16 mouse cellular contexts compared by ENCODE assay signal in the genomic region with DNA sequence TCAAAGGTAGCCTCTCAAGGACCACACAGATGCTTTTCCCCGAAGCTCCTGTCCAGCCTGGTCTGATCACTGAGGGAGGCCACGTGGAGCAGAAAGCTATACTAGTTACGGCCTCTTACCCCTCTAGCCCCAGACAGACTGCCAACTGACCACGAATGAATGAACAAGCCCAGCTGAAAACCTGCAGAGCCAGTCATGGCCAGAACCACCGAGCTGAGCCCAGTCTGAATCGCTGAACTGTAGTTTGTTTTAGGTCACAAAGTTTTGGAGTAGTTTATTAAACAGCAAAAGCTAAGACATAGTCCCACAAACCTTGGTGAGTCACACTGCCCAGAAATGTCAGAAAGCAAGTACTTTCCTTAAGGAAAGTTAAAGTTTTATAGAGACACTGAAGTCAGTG. TPM values are rescaled to one million over a fixed set of nuclear protein-coding genes. Genes with fewer than 3 reads are reported as not detected.
A peak's percentile ranks its signal among the peaks of the same experiment; 100 is the strongest.
DNase-seq lines count a peak whose midpoint lies in the region.
"Had no signal": no experiment of that assay in that cellular context is flagged by ENCODE, and none has a peak within 500 bp of the region (broad histone marks: within the 10 kb centered on the region; RNA-seq: fewer than 3 reads in every experiment).

No protein-coding gene starts in this region.

- peak; percentile 45 for DNase-seq in urinary bladder, postnatal 14 days (ENCODE audit: low spot score)
- DNase-seq in urinary bladder, postnatal 10 days (ENCODE audit: low spot score) = no peak
- peak; percentile 95 for DNase-seq in kidney, adult 9 months
- peak; percentile 90 for DNase-seq in kidney, postnatal 14 days
- no peak for DNase-seq in adrenal gland, postnatal 25 days
- DNase-seq in embryo, embryonic 10.5 days (ENCODE audit: low spot score) = no peak
- DNase-seq in cerebellum, adult 9-10 months = no peak
- DNase-seq: adrenal gland, adult 8-10 months; cerebellum, adult 18-20 months; gastrocnemius, postnatal 25 days; heart, adult 18-20 months; heart, postnatal 10 days; left cerebral cortex, postnatal 4 days; lung, postnatal 4 days; right cerebral cortex, postnatal 4 days; thymus, postnatal 25 days had no signal

RNA-seq across cellular contexts. Expression of a gene that starts 45.0 kb away (rescaled TPM):
- total RNA-seq in adrenal gland, postnatal 25 days (2021) = 89.1 and 104 TPM in 2 replicates

Comparison
In these comparisons a context has a peak if more than half of its experiments do, and no peak if none do; other contexts are left out.
1. DNase-seq: peak in urinary bladder, postnatal 14 days (single experiment), kidney, adult 9 months (single experiment) and kidney, postnatal 14 days (single experiment); none in urinary bladder, postnatal 10 days (single experiment), adrenal gland, postnatal 25 days (single experiment), embryo, embryonic 10.5 days (single experiment) and cerebellum, adult 9-10 months (single experiment).